Mouse (Mus musculus) brain, adult 2 months (tissue): Measurements from ENCODE around the gene Oaz3.
A peak's percentile ranks its signal among the peaks of the same experiment; 100 is the strongest.

Source experiments
- DNase-seq: peaks from one replicate; pipeline ENCODE4 v3.0.0; 2011; ENCODE audit warnings: low read depth, low spot score

The Oaz3 gene

DNA sequence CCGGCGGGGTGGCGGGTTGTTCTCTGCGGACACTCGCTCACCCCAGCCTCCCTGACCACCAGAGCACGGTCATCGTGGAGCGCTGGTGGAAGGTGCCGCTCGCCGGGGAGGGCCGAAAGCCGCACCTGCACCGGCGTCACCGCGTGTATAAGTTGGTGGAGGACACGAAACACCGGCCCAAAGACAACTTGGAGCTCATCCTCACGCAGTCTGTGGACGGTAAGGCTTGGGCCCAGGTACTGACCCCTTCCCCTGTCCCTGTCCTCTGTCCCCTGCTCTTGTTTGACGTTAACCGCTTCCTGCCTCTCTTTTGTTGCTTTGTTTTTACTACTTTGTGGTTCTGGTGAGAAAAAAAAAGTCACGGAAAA, at the start of gene Oaz3:
Gene Oaz3 (minus strand): TSS at position 319 of the 368 bp plus-strand sequence.
- DNase-seq = no peak

DNA sequence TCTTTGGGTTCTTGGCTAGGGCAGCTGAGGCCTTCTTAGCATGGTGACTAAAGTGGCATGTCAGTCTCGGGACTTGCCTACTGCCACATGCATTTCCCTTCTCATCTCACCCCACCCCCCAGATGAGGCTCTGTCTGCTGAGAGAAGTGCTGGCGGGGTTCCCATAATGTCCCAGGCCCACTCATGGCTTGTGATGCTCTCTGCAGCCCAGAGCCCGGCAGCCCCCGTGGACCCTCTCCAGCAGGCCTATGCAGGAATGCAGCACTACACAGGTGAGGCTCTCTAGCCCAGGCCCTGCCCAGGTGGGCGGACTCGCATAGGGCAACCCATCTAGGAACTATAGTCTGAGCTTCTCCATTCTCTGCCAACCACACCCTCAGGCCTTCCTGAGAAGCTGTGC, 43.9 kb upstream of the Oaz3 start:
- no peak for DNase-seq

DNA sequence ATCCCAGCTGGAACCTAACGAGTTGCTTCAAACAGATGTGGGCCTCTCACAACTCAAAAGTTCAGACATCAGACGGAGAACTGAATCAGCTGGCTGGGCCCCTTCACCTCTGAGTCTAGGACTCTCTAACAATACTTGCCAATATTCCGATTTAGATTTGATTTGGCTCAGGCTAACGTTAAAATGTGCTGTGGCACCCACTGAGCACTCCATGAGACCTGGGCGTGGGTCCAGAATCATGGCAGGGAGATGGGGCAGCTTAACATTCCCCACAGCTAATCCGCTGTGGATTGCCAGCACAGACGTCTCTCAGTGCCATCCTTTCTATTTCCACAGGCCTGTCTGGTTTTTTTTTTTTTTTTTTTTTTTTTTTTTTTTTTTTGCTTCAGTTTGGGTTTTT, 42.2 kb upstream of the Oaz3 start:
- no peak for DNase-seq

DNA sequence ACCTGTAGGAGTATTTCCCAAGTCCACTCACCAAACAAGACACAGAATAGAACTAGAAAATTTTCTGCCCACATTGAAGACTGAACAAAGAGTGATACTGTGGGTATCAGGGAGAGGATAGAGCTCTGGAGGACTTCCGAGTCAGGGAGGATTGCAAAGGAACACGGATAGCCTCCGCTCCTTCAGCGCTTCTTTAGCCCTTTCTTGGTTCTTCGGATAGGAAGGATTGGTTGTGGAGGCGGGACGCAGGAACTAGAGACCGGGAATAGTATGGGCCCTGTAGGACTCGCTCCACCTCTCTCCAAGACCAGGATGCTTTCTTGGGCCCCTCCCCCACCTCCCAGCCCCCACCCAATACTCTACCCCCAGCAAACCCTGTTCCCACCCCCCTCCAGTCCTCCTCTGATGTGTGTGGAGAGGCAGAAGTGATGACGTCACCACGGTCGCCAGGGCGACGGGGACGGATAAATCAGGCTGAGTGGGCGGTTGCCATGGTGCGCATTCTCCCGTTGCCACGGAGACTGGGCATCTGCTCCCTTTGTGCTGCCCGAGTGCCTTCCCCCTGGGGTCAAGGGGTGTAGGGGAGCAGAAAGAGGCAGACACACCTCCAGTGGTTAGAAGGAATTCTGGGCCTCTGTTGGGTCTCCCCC, 40.2 kb upstream of the Oaz3 start:
- peak; percentile 97 for DNase-seq

DNA sequence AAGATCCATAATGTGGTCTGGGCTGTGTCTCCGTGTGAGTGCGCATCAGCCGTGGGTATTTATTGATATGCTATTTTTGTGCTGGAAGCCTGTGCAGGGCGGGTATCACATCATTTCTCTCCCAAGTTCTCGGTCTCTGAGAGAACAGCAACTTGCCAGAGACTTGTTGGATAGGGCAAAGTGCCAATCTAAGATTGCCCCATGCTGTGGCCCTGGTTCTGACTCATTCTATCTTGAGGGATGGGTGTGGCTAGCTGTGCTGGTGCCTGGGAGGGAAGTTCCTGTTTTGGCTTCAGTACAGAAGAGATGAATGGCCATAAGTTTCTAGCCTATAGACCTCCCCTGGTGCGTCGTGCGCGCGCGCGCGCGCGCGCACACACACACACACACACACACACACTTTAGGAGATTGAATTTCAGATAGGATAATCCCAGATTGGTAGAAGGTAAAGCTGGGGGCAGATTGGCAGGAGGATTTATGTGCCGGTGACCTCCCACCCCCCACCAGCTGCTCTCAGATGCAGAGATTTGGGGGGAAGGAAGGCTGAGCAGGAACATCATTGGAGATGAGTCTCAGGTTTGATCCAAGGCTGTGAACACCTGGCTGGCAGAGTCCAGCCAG, 39.2 kb upstream of the Oaz3 start:
- peak; percentile 83 for DNase-seq

DNA sequence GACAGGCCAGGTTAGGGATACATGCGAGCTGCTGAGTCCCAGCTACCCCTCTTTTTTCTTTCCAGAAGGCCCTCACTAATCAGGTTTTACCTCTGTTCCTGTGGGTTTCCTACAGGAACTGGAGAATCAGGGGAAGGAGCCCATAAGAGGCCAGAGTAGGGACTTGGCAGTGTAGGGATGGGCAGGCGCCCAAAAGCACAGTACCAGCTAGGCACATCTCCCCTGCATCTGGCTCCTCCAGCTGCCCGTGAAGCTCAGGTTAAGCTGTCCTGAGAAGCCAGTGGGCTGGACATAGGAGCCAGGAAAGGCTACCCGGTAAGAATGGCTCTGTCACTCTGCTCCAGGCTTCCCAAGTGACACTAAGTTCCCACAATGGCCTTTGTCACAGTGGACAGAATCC, 37.7 kb upstream of the Oaz3 start:
- DNase-seq = no peak

DNA sequence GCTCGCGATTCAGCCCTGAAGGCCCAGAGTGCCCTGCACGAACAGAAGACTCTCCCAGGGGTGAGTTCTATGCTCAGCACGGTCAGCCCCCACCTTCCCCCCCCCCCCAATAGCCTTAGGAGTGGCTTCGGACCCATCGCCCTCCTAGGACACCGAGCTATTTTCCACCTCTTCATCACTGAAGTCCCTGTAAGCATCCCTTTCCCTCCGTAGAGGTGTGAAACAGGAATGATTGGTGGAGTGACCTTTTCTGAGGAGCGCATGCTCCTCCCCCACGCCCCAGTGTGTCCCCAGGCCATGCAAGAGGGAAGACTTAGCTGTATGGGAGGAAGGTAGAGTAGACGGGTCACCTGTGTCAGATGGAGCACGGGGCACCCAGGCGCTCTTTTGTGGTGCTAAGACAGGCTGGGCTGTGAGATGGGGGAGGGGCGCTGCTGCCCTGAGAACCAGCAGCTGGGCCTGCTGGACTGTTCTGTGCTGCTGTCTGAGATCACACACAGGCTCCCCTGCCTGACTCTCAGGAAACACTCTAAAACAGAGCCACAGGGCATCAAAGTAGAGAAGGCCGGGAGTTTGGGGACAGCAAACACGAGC, 36.7 kb upstream of the Oaz3 start, which contains the start of gene Riiad1:
Gene Riiad1 (minus strand): TSS at position 51 of the 594 bp plus-strand sequence.
- DNase-seq = no peak

DNA sequence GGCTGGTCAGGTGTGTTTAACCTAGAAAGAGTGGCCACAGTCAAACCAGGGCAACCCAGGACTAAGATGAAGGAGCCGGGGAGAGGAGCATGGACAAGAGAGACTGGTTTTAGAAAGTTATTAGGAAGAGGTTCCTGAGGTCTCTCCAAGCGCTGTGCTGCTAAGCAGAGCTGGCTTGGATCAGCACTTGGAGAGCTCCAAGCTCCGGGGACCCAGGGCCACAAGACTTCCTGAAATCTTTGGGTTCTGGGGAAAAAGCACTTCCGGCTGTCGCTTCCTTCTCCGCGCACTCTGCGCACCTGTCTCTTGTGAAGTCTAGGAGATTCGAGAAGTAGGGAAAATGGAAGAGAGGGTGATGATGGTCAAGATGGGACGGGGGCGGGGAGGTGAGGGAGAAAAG, 35.8 kb upstream of the Oaz3 start:
- no peak for DNase-seq

DNA sequence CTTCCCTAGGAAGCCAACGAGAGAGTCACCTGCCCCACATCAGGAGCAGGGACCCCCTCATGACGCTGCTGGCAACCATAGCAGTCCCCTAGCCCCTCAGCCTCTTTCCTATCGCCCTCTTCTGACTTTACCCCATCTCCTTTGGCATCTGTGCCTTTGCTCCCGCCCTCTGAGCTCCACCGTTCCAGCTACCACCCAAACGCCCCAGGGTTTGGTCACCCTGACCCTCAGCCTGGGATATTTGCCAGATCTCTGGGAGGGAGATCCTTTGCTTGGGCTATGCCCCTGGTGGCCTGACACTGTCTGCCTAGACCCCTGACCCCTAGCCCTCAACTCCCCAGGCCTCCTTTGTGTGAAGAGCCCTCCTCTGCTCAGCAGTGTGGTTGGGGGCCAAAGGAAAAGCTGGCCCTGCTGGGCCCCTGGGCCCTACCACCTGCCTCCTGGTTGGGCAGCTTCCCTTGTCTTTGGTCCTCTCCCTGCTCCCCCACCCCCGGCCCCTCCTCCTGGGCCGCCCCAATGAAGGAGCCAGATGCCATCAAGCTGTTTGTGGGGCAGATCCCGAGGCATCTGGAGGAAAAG, 35.0 kb upstream of the Oaz3 start:
- no peak for DNase-seq

DNA sequence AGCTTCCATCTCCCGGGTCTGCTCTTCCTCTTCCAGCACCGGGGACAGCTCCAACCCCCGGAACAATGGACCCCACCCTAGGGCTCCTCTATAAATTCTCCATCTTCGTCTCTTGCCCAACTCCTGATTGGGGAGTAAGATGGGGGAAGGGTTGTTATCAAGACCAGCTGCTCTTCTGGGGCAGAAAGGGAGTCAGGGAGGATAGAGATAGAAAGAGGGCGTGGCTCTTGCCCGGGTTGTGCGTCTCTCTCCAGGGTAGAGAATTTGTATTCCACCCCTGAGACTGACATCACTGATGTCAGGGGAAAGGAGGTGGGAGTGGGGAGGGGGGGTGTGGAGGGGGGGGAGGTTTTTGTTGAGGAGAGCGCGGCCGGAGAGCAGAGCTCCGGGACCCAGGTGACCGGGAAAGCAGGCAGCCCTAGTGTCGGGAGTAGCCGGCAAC, 34.3 kb upstream of the Oaz3 start, which contains the start of gene Celf3:
Gene Celf3 (plus strand): TSS at position 315 of the 442 bp plus-strand sequence.
- peak; percentile 97 for DNase-seq

DNA sequence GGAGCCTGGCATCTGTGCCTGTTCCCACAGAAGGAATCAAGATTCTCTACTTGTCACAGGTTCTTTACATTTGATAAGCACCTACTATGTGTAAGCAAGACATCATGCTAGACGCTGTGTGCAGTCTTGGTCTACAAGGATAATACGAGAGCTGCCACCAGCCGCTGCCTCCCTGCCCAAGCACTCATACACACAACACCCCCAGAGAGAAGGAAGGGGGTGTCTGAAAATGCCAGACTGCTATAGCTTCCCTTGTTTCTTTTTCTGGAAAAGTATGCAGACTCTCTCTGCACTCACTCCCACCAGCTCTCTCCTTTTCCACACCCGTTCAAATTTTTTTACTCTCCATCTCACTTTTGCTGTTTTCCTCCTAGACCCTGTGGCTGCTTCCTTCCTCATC, 33.7 kb upstream of the Oaz3 start:
- peak; percentile 91 for DNase-seq

DNA sequence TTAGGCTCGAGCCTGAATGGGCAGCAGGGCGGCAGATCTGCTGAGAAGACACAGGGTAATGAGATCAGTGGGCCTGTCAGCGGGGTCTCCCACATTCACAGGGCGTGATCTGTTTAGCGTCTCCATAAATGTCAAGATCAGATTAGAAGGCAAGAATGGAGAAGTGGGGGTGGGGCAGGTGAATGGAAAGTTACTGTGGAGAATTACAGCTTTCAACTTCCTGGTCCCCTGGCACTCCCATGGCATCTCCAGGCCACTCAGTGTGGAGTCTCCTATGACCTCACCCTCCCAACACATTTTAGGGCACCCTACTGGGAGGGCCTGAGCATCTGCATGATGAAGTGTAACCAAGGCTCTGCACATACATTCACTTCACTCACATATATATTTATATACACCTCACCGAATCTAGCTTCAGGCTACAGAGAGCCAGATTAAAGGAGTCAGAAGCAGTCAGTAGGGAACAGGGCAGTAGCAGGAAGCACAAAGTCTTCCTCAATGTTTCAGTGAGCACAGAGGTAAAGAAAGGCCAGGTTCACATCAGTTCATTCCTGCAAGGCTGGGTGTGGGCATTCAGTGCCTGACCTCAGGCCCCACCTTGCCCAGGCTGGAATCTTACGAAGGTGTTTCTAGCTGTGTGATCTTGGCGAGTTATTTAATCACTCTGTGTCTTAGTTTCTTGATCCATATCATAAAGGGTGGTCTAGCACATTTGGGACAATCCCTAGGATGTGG, 32.8 kb upstream of the Oaz3 start:
- DNase-seq = no peak

DNA sequence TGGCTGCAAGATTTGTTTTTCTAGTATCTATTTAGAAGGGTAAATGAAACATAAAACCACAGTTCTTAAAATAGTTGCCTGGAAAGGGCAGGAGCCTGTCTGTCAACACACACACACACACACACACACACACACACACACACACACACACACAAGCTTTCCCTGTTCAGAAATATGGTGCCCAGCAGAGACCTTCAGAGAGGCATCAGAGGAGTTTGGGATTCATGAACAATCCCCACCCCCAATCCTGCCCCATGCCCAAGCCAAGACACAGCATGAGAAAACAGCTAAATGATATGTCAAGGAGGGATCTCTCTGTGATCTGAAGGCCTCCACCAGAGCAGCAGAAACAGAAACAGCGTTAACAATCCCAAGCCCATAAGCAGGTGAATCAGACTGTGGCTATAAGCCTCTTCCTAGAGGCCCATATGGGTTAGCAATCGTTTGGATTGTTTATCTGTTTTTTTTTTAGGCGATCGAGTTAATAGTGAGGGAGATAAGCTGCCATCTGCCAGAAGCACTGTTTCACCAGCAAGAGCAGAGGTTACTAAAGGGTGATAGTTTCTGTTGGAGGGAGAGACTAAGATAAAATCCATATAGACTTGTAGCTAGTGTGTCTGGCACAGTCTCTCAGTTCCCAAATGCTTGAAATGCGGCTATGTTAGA, 30.0 kb upstream of the Oaz3 start:
- DNase-seq = no peak

DNA sequence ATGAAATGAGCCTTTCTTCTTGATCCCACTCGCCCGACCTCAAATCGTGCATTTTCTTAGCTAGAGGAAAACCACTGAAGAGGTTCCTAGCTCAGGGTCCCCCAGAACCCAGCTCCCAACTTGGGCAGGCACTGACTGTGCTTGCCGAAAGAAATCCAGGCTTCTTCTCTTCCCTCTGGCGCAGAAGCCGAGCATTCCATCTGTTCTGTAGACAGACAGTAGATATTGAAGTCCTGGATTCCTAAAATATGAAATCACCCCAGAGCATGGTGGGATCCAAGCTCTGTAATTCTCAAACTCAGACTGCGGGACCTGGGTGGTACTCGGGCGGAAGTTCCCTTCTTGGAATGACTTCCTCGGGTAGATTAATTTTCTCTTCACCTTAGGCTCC, 29.4 kb upstream of the Oaz3 start:
- DNase-seq = no peak

DNA sequence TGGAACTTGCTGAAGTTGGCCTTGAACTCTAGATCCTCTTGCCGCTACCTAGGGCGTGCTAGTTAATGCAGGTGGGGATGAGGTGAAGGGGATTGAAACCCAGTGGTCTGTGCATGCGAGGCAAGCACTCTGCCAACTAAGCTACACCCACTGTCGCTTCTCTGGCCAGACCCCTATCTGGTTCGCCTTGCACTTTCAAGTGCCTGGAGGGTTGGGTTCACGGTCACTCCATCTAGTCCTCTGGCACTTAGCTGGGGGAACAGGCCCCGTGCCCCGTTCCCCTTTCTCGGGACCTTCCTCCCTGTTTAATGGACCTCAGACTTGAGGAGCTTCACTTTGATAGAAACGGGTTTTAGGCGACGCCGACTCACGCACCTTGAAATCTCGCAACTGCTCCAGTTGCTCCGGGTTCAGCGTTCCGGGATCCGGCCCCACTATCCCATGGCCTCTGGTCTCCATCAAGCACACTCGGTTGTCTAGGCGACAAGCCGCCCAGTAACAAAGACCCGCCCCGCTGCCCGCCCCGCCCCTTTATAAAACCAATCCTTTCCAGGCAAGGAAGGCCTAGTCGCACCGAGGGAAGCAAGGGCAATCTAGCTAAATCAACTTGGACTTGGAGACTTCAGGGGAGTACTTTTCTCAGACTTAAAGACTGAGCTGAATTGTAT, 28.9 kb upstream of the Oaz3 start:
- DNase-seq = no peak

DNA sequence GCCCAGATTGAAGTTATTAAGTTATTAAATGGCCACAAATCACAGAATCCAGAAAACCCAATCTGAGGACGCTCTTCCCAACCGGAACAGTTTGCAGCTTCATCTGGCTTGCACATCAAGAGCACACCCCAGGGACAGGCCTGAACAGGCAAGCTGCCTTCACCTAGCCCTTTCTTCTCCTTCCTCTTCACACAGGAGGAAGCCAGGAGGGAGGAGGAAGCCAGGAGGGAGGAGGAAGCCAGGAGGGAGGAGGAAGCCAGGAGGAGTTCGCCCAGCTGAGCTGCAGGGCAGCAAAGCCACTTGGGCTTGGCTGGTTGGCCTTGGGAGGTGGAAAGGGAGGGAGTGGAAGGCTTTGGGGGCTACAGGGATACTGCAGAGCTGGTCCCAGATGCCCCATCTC, 25.2 kb upstream of the Oaz3 start:
- no peak for DNase-seq

DNA sequence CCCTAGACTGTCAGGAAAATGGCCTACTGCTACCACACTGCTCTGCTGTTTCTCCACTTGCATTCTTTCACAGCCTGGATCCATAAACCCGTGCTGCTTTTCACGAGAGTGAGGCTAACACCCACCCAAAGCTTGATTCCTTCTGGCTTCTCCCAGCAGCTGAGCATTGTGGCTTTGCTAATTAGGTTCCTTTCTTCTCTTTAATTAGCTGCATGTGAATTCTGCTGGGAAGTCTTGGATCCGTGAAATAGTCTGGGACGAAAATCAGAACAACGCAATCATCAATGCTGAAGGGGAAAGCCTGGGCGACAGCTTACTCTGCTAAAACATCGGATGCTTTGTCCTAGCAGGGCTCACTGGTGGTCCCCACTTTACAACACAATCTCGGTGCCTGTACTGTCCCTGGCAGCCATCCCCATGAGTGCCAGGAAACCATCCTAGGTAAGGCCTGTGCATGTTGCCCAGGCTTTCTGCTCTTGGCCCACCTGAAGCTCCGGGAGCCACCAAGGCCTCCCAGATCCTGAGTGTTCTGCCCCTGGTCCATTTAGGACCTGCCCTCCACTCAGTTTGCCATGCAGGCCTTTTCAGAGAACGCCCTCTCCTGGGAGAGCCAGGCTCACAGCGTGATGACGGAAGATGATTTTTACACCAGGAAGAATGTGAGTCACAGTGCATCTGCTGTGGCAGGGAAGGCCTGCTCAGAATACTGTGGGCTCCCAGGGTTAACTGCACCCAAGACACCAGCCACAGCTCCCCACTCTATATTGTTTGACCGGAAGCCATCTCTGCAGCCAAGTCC, 22.1 kb upstream of the Oaz3 start:
- DNase-seq = peak; percentile 91

DNA sequence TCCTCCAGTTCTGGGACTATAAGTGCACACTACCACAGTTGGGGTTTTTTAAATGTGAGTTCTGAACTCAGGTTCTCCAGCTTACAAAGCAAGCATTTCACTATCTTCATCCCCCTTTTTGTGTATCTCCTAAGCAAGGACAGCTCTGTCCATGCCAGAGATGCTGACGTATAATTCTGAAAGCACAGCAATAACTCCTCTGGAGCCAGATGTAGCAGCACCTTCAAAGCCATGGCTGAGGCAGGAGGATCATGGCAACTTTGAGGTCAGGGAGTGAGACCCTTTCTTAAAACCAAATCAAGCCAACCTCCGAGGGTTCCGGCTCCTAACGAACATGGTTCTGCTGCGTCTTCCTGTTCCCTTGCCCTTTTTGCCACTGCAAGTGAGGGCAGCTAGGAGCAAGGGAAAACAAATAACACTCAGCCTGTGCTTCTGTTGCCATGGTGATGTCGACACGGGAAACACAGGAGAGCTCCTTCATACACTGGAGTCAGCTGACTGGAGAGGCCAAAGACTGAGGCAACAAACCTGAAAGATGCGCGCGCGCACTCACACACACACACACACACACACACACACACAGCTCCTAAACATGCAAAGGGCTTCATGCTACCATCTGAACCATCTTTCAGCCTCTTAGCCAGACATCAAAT, 20.3 kb upstream of the Oaz3 start:
- peak; percentile 85 for DNase-seq

DNA sequence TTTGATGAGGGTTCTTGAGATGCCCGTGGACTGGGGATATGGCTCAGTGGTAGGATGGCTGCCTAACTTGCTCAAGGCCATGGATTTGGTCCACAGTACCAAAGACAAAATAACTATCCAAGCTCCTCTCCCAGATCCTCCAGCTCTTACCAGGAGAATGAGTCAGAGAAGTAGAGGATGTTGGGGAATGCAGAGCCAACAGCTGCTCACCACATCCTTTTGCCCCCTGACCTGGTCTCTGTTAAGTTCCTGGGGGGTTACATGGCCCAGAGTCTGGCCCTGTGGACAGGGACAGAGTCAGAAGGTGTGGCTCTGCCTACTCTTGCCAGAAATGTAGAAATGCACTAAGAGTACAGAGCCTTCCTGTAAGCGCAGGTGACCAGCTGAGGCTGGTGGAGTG, 16.1 kb upstream of the Oaz3 start:
- no peak for DNase-seq

DNA sequence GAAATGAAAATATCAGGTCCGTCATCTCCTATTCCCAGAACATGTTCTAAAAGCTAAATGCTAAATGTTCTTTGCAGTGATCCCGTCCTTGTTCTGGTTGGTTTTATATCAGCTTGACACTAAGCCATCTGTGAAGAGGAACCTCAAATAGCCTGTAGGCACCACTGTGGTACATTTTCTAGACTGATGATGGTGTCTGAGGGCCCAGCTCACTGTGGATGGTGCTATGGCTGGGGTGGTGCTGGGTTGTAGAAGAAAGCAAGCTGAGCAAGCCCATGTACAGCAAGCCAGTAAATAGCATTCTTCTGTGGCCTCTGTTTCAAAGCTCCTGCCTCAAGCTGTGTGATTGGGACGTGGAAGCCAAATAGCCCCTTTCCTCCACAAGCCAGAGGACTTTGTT, 13.3 kb upstream of the Oaz3 start:
- DNase-seq = no peak
